Mouse (Mus musculus): ENCODE data around the gene Pou2f1. TPM values are rescaled to one million over a fixed set of nuclear protein-coding genes. Genes with fewer than 3 reads are reported as not detected.

The Pou2f1 gene
- polyA plus RNA-seq, 1 experiment from 2014 or later, result 4.9 TPM

GRCm38 (mm10) chr1:165976672-165977448, 25.6 kb downstream of the Pou2f1 start:
- Histone ChIP-seq H3K4me1 (replicated peaks; ENCODE audit: control insufficient read depth, insufficient read depth) (no peaks in the 10 kb centered on the region), H3K9ac (ENCODE audit: low read length) (no peak overlapping the region), H3K27ac (replicated peaks) (no peak overlapping the region), H3K9me3 (ENCODE audit: control insufficient read depth, low read length) (no peaks in the 10 kb centered on the region), H3K4me2 (replicated peaks; ENCODE audit: low read depth) (no peak overlapping the region), H3K27me3 (ENCODE audit: control insufficient read depth, insufficient read depth, low read length) (no peaks in the 10 kb centered on the region), H3K4me3 (ENCODE audit: low read depth, low read length) (no peak overlapping the region), H3K36me3 (ENCODE audit: control insufficient read depth, insufficient read depth, low read length) (no peaks in the 10 kb centered on the region)
- TF ChIP-seq CTCF (IDR thresholded peaks at IDR 0.05; ENCODE audit: low read depth) (no peak), EP300 (optimal IDR thresholded peaks at IDR 0.05) (no peak)
- DNase-seq (ENCODE audit: low spot score) (no peak), ATAC-seq (ENCODE audit: low FRiP score, low TSS enrichment) (no peak)
- WGBS, result 61% methylated on average over 7 of the region's 7 CpGs

GRCm38 (mm10) chr1:165969001-165969690, 33.3 kb downstream of the Pou2f1 start:
- H3K4me2 ChIP-seq (replicated peaks; ENCODE audit: low read depth), result no peak overlapping the region
- H3K9ac ChIP-seq (ENCODE audit: low read length), result no peak overlapping the region
- no peak for ATAC-seq (ENCODE audit: low FRiP score, low TSS enrichment)
- WGBS, result 89% methylated on average over 3 of the region's 3 CpGs
- DNase-seq (ENCODE audit: low spot score), result no peak
- H3K9me3 ChIP-seq (ENCODE audit: control insufficient read depth, low read length), result no peaks in the 10 kb centered on the region
- H3K4me3 ChIP-seq (ENCODE audit: low read depth, low read length), result no peak overlapping the region
- no peak overlapping the region for H3K27ac ChIP-seq (replicated peaks)
- TF ChIP-seq CTCF (IDR thresholded peaks at IDR 0.05; ENCODE audit: low read depth), result no peak
- no peak for TF ChIP-seq EP300 (optimal IDR thresholded peaks at IDR 0.05)
- no peaks in the 10 kb centered on the region for H3K4me1 ChIP-seq (replicated peaks; ENCODE audit: control insufficient read depth, insufficient read depth)
- no peaks in the 10 kb centered on the region for H3K27me3 ChIP-seq (ENCODE audit: control insufficient read depth, insufficient read depth, low read length)
- no peaks in the 10 kb centered on the region for H3K36me3 ChIP-seq (ENCODE audit: control insufficient read depth, insufficient read depth, low read length)

DNA sequence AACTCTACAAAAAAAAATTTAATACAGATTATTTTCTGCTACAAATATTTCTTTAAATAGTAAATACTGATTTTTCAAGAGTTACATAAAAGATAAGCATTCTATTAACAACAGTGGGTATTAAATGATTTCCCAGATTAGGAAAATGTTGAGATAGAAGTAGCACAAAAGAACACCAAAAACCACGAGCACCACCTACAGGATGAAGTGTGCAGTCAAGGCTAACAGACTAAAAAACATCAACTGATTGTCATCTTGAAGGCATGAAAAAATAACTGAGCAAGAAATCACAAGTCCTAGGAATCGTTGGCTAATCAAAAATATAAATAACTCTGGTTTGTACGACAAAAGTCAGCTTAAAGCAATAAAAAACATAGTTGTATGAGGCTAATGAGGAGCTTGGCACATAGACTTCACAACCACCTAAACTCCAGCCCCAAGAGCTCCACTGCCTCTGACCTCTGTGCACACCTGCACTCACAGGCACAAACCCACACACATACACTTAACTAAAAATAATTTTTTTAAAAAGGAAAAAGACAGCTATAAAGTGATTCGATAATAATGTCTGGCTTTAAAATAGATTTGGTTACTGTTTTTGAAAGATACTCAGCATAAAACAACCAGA, 35.3 kb downstream of the Pou2f1 start:
- TF ChIP-seq EP300 (optimal IDR thresholded peaks at IDR 0.05), result no peak
- TF ChIP-seq CTCF (IDR thresholded peaks at IDR 0.05; ENCODE audit: low read depth), result peak; percentile 86
- DNase-seq (ENCODE audit: low spot score) (peak; percentile 18), ATAC-seq (ENCODE audit: low FRiP score, low TSS enrichment) (no peak)
- H3K9ac ChIP-seq (ENCODE audit: low read length), result no peak overlapping the region
- H3K27me3 ChIP-seq (ENCODE audit: control insufficient read depth, insufficient read depth, low read length), result no peaks in the 10 kb centered on the region
- H3K36me3 ChIP-seq (ENCODE audit: control insufficient read depth, insufficient read depth, low read length), result no peaks in the 10 kb centered on the region
- H3K27ac ChIP-seq (replicated peaks), result no peak overlapping the region
- 36% methylated on average over 4 of the region's 4 CpGs for WGBS
- H3K4me1 ChIP-seq (replicated peaks; ENCODE audit: control insufficient read depth, insufficient read depth), result no peaks in the 10 kb centered on the region
- no peak overlapping the region for H3K4me3 ChIP-seq (ENCODE audit: low read depth, low read length)
- H3K4me2 ChIP-seq (replicated peaks; ENCODE audit: low read depth), result no peak overlapping the region
- H3K9me3 ChIP-seq (ENCODE audit: control insufficient read depth, low read length), result no peaks in the 10 kb centered on the region

GRCm38 (mm10) chr1:165966156-165966914, 36.1 kb downstream of the Pou2f1 start:
- ATAC-seq (ENCODE audit: low FRiP score, low TSS enrichment), result no peak
- Histone ChIP-seq H3K4me1 (replicated peaks; ENCODE audit: control insufficient read depth, insufficient read depth) (no peaks in the 10 kb centered on the region), H3K4me2 (replicated peaks; ENCODE audit: low read depth) (no peak overlapping the region), H3K4me3 (ENCODE audit: low read depth, low read length) (no peak overlapping the region), H3K9ac (ENCODE audit: low read length) (no peak overlapping the region), H3K27ac (replicated peaks) (no peak overlapping the region), H3K9me3 (ENCODE audit: control insufficient read depth, low read length) (no peaks in the 10 kb centered on the region), H3K36me3 (ENCODE audit: control insufficient read depth, insufficient read depth, low read length) (no peaks in the 10 kb centered on the region), H3K27me3 (ENCODE audit: control insufficient read depth, insufficient read depth, low read length) (no peaks in the 10 kb centered on the region)
- TF ChIP-seq EP300 (optimal IDR thresholded peaks at IDR 0.05), result no peak
- no peak for TF ChIP-seq CTCF (IDR thresholded peaks at IDR 0.05; ENCODE audit: low read depth)
- no peak for DNase-seq (ENCODE audit: low spot score)
- WGBS, result 84% methylated on average over 5 of the region's 5 CpGs

DNA sequence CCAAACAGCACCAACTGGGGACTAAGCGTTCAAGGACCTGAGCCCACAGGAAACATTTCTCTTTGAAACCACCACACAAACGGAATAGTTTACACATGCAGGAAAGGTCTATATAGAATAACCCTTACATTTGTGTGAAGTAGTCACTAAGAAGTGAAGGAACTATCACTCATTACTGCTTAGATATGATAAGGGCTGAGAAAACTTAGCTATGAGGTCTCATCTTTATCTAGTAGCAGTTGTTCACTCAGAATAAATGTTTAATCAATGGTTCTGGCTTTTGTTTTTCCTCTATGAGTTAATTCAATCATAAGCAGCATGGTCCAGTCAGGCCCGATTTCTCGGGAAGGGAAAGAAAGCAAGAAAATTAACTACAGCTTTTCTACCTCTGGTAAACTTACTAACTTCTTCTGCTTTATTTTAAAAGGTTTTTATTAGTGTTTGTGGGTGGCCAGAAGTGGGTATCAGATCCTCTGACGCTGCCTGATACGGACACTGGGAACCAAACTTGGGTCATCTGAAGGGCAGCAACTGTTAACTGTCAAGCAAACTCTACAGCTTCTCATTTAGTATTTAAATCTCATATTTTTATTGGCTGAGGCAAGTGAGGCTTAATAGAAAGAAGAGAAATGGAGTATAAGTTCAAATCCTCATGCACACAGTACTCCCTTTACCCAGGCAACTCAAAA, 40.7 kb downstream of the Pou2f1 start:
- 73% methylated on average over 6 of the region's 6 CpGs for WGBS
- H3K4me2 ChIP-seq (replicated peaks; ENCODE audit: low read depth), result no peak overlapping the region
- H3K9ac ChIP-seq (ENCODE audit: low read length), result no peak overlapping the region
- DNase-seq (ENCODE audit: low spot score) (no peak), ATAC-seq (ENCODE audit: low FRiP score, low TSS enrichment) (no peak)
- no peak overlapping the region for H3K27ac ChIP-seq (replicated peaks)
- H3K36me3 ChIP-seq (ENCODE audit: control insufficient read depth, insufficient read depth, low read length), result no peaks in the 10 kb centered on the region
- H3K4me1 ChIP-seq (replicated peaks; ENCODE audit: control insufficient read depth, insufficient read depth), result no peaks in the 10 kb centered on the region
- H3K9me3 ChIP-seq (ENCODE audit: control insufficient read depth, low read length), result no peaks in the 10 kb centered on the region
- no peak overlapping the region for H3K4me3 ChIP-seq (ENCODE audit: low read depth, low read length)
- TF ChIP-seq CTCF (IDR thresholded peaks at IDR 0.05; ENCODE audit: low read depth), result no peak
- TF ChIP-seq EP300 (optimal IDR thresholded peaks at IDR 0.05), result no peak
- no peaks in the 10 kb centered on the region for H3K27me3 ChIP-seq (ENCODE audit: control insufficient read depth, insufficient read depth, low read length)
